Mouse (Mus musculus) ovary, postnatal 36 days (tissue): ENCODE data around the gene Gm10203.
A peak's percentile ranks its signal among the peaks of the same experiment; 100 is the strongest.
"Not testable (repeated sequence)": the region's sequence is repeated elsewhere in the genome, so short reads cannot be mapped to it uniquely, and the experiment has no call there.

ENCODE experiments used
- DNase-seq: peaks from one replicate; pipeline ENCODE4 v3.0.0; 2022; ENCODE audit warnings: low spot score, mixed read lengths

Gm10203 gene

GRCm38 (mm10) chr6:149129870-149130269, at the start of gene Gm10203:
Gm10203 (plus strand) TSS chr6:149130170.
- DNase-seq, result not testable (repeated sequence)

- DNase-seq, result no peak
These were observed 37.6 kb upstream of the Gm10203 start for GRCm38 (mm10) chr6:149092406-149092805.

- DNase-seq, result peak; percentile 10
These were observed 36.5 kb upstream of the Gm10203 start for GRCm38 (mm10) chr6:149093465-149093864.

- DNase-seq, result no peak
These were observed 35.4 kb upstream of the Gm10203 start for GRCm38 (mm10) chr6:149094555-149094954.

GRCm38 (mm10) chr6:149095389-149095788, 34.6 kb upstream of the Gm10203 start:
- no peak for DNase-seq

GRCm38 (mm10) chr6:149096233-149096632, 33.7 kb upstream of the Gm10203 start:
- no peak for DNase-seq

DNA sequence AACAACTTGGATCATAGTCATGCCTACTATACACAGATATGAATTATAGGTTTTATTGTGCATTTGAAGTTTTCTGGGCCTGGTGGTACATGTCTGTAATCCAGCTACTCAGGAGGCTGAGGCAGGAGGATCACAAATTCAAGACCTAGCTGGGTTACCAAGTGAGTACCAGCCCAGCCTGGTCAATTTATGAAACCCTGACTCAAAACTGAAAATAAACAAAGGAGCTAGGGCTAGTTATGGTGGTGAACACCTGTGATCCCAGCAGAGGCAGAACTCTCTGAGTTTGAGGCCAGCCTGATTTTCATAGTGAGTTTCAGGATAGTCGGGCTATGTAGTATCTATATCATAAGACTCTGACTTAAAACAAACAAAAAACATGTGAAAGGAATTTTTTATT, 32.7 kb upstream of the Gm10203 start:
- no peak for DNase-seq

DNA sequence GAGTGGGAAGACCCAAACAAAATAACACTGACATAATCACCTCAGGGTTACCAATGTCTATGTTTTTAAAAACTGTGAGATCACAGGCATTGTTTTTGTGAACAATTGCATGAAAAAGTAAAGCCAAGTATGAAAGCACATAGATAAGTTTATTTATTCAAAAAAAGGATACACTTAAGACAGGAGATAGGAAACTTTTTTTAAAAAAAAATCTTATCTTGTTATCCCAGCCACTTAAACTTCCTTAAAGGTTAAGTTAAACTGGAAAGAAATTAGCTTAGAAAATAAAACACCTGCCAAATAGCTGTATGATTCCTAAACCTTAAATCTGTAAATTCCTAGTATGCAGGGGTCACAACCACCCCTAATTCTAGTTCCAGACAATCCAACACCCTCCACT, 31.0 kb upstream of the Gm10203 start:
- no peak for DNase-seq

- DNase-seq, result peak; percentile 56
These were observed 29.5 kb upstream of the Gm10203 start for GRCm38 (mm10) chr6:149100174-149101075.

- DNase-seq, result peak; percentile 88
These were observed 28.7 kb upstream of the Gm10203 start, which contains the start of gene Dennd5b for GRCm38 (mm10) chr6:149101076-149101942. Dennd5b (minus strand) TSS chr6:149101680.

DNA sequence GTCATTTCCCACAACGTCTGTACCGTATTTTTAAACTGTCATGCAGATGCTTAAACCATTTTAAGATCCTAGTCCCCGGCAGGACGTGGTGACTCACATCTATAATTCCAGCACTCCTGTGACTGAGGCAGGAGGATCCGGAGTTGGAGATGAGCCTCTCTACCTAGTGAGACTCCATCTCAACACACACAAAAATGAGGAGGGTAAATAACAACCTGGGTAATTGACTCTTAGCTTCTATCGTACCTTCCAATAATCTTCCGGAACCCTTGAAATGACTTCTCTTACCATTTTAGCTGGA, 28.1 kb upstream of the Gm10203 start:
- no peak for DNase-seq

DNA sequence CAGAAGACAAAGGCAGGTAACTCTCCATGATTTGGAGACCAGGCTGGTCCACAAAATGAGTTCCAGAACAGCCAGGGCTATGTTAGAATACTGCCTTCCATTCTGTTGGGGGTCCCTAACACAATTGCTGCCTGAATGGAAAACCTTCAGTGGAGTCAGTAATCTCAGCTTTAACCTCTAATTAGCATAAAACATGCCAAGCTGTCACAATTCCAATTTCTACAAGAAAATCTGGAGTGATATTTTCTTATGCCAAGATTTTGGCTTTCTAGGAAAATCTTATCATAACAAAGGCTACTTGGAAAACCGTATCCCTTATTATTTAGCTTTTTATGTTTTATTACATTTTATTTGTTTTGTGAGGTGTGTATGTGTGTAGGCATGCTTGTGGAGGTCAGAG, 26.5 kb upstream of the Gm10203 start:
- no peak for DNase-seq

DNA sequence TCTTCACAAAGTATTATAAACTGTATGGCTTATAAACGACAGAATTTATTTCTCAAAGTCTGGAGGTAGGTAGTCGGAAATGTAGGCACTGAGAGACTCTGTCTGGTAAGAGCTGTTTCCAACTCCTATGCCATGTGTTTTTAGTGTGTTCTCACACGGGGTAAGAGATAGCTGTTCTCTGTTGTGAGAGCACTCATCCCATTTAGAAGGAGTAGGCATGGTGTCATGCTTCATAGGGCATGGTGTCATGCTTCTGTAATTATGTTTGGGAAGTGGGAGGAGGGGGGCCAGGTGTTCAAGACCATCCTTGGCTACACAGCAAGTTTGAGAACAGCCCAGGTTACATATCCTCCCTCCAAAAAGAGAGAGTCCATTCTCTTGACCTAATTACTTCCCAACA, 22.4 kb upstream of the Gm10203 start:
- DNase-seq, result no peak

DNA sequence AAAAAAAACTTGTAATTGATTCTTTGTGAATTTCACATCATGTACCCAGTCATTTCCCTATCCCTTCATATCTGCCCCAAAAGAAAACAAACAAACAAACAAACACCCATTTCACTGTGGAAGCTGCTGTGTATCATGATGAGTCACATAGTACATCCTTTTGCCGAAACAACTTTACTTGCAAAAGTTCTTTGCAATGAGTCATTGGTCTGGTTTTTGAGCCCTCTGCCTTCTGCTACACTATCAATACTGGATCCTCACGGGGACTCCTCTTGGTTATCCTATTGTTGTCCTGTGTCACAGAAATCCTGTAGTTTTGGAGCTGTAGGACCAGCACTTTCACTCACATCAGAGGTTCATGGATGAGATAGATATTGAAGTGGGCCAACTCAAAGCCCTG, 21.1 kb upstream of the Gm10203 start:
- DNase-seq, result no peak

GRCm38 (mm10) chr6:149116992-149117391, 13.0 kb upstream of the Gm10203 start:
- DNase-seq, result no peak

DNA sequence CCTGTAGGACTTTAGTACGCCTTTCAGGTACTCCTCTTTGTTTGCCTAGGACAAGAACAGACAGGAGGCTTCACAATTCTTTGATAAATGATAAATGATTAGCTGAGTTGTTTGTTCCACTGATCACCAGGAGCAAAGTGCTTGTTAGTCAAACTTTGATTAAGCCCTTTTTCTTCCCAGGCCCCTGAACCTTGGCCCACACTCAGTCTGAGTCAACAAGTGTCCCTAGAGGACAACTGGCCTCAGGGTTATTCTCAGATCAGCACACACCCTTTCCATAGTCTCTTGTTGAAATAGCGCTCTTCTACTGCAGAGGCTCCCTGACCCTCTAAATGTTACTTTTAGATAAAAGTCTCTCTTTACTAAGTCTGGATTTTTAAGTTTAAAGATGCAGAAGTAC, 11.0 kb upstream of the Gm10203 start:
- no peak for DNase-seq

GRCm38 (mm10) chr6:149119853-149120252, 10.1 kb upstream of the Gm10203 start:
- no peak for DNase-seq

- DNase-seq, result no peak
These were observed 6.9 kb upstream of the Gm10203 start for GRCm38 (mm10) chr6:149123042-149123441.

- no peak for DNase-seq
These were observed 3.3 kb upstream of the Gm10203 start for GRCm38 (mm10) chr6:149126675-149127074.

- DNase-seq, result no peak
These were observed 1.1 kb downstream of the Gm10203 start for GRCm38 (mm10) chr6:149131111-149131510.

DNA sequence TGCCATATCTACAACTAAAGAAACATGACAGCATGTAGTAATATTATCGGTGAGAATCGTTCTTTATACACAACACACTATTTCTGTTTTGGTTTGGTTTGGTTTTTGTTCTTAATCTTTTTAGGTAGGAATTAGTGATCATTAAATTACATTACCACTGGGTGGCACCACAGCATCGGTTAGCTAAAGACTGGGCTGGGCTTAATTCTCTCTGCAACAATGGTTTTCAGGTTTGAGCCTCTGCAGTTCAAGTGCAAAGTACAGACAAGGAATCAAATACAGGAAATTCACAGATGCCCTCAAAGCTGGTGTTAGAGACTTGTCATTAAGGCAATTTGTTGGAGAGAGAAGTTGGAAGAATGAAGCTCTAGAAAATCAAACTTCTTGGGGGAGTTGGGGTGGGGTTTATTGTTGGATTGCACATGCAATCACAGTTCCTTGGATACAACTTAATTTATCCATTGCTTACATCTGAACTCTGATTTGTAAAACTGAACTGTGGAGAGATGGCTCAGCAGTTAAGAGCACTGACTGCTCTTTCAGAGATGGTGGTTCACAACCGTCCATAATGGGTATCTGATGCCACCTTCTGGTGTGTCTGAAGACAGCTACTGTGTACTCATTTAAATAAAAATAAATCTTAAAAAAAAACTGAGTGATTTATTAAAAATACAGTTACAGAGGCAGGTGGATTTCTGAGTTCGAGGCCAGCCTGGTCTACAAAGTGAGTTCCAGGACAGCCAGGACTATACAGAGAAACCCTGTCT, 2.5 kb downstream of the Gm10203 start:
- no peak for DNase-seq
